Mouse (Mus musculus): ENCODE results near the gene Ptgds. TPM values are rescaled to one million over a fixed set of nuclear protein-coding genes. Genes with fewer than 3 reads are reported as not detected.

The Ptgds gene
- total RNA-seq, 2 experiments from 2014 or later, result 572 to 608 TPM

Small RNA genes within 50 kb of the gene (microRNA-seq; reads per million reads assigned to microRNA genes)
- 7.0 to 9.1 reads per million in 2 experiments for gene Mir3087

Other genes with a start within 250 kb of the Ptgds start
- gene Tubb4b, start 245.3 kb downstream of the Ptgds start, total RNA-seq (2021), result 100 to 1,000 TPM; 277 to 310 TPM
- not detected for gene Slc34a3, start 235.7 kb downstream of the Ptgds start, total RNA-seq (2021)
- not detected for gene Rnf224, start 233.3 kb downstream of the Ptgds start, total RNA-seq (2021)
- 100 to 1,000 TPM; 237 to 250 TPM for gene Rnf208, start 227.8 kb downstream of the Ptgds start, total RNA-seq (2021)
- gene Cysrt1, start 227.6 kb downstream of the Ptgds start, total RNA-seq (2021), result not detected
- 1 to 10 TPM; 3.8 to 3.9 TPM for gene AL732309.1, start 223.2 kb downstream of the Ptgds start, total RNA-seq (2021)
- gene Tmem203, start 214.6 kb downstream of the Ptgds start, total RNA-seq (2021), result 10 to 100 TPM; 35.7 to 38.8 TPM
- 10 to 100 TPM; 21.2 to 23.1 TPM for gene Tprn, start 207.4 kb downstream of the Ptgds start, total RNA-seq (2021)
- gene Ssna1, start 197.6 kb downstream of the Ptgds start, total RNA-seq (2021), result 10 to 100 TPM; 62.5 to 66.2 TPM
- gene Anapc2, start 197.6 kb downstream of the Ptgds start, total RNA-seq (2021), result 10 to 100 TPM; 79.8 to 84.4 TPM
- not detected for gene Tmem210, start 181.9 kb downstream of the Ptgds start, total RNA-seq (2021)
- gene Lrrc26, start 180.1 kb downstream of the Ptgds start, total RNA-seq (2021), result not detected
- 100 to 1,000 TPM; 393 to 422 TPM for gene Grin1, start 150.9 kb downstream of the Ptgds start, total RNA-seq (2021)
- 10 to 100 TPM; 59.6 to 62.4 TPM for gene Man1b1, start 137.7 kb downstream of the Ptgds start, total RNA-seq (2021)
- 10 to 100 TPM; 35.4 to 36.7 TPM for gene Dpp7, start 113.7 kb downstream of the Ptgds start, total RNA-seq (2021)
- 10 to 100 TPM; 15.6 to 19.1 TPM for gene Uap1l1, start 104.4 kb downstream of the Ptgds start, total RNA-seq (2021)
- gene Sapcd2, start 97.7 kb downstream of the Ptgds start, total RNA-seq (2021), result 1 to 10 TPM; 3.2 to 4.1 TPM
- gene Entpd2, start 74.2 kb downstream of the Ptgds start, total RNA-seq (2021), result 10 to 100 TPM; 16.3 to 17.7 TPM
- gene Npdc1, start 70.7 kb downstream of the Ptgds start, total RNA-seq (2021), result 100 to 1,000 TPM; 426 to 435 TPM
- gene Fut7, start 46.8 kb downstream of the Ptgds start, total RNA-seq (2021), result under 1 TPM; 0.15 to 0.76 TPM
- 100 to 1,000 TPM; 173 to 176 TPM for gene Abca2, start 41.3 kb downstream of the Ptgds start, total RNA-seq (2021)
- 1 to 10 TPM in 1 of 2 experiments, under 1 TPM in 1; 0.66 to 1.0 TPM for gene Clic3, start 13.2 kb downstream of the Ptgds start, total RNA-seq (2021)
- gene Paxx, start 9.0 kb downstream of the Ptgds start, total RNA-seq (2021), result 10 to 100 TPM; 56.7 to 61.3 TPM
- gene Lcn12, start 23.9 kb upstream of the Ptgds start, total RNA-seq (2021), result not detected
- gene Fbxw5, start 30.7 kb upstream of the Ptgds start, total RNA-seq (2021), result 100 to 1,000 TPM; 114 to 115 TPM
- 1 to 10 TPM; 1.3 to 2.1 TPM for gene C8g, start 31.7 kb upstream of the Ptgds start, total RNA-seq (2021)
- gene Traf2, start 76.9 kb upstream of the Ptgds start, total RNA-seq (2021), result 10 to 100 TPM; 10.9 to 12.0 TPM
- 100 to 1,000 TPM; 212 to 213 TPM for gene Edf1, start 87.8 kb upstream of the Ptgds start, total RNA-seq (2021)
- gene Mamdc4, start 104.8 kb upstream of the Ptgds start, total RNA-seq (2021), result 1 to 10 TPM; 2.1 to 4.0 TPM
- 10 to 100 TPM; 63.0 to 66.2 TPM for gene Phpt1, start 105.2 kb upstream of the Ptgds start, total RNA-seq (2021)
- 100 to 1,000 TPM in 1 of 2 experiments, 10 to 100 TPM in 1; 98.6 to 102 TPM for gene Ajm1, start 111.7 kb upstream of the Ptgds start, total RNA-seq (2021)
- 100 to 1,000 TPM; 150 to 155 TPM for gene Rabl6, start 138.5 kb upstream of the Ptgds start, total RNA-seq (2021)
- gene Ccdc183, start 147.6 kb upstream of the Ptgds start, total RNA-seq (2021), result not detected
- 10 to 100 TPM; 16.7 to 17.5 TPM for gene Tmem141, start 152.0 kb upstream of the Ptgds start, total RNA-seq (2021)
- gene Fcna, start 158.0 kb upstream of the Ptgds start, total RNA-seq (2021), result 1 to 10 TPM in 1 of 2 experiments, under 1 TPM in 1; 0.56 to 1.1 TPM
- gene Lcn8, start 183.1 kb upstream of the Ptgds start, total RNA-seq (2021), result not detected
- gene Lcn5, start 187.9 kb upstream of the Ptgds start, total RNA-seq (2021), result not detected
- gene Lcn6, start 206.7 kb upstream of the Ptgds start, total RNA-seq (2021), result not detected
- not detected for gene Lcn10, start 212.7 kb upstream of the Ptgds start, total RNA-seq (2021)
- not detected for gene Obp2a, start 230.0 kb upstream of the Ptgds start, total RNA-seq (2021)
- 10 to 100 TPM; 92.5 to 96.1 TPM for gene Bmyc, start 236.7 kb upstream of the Ptgds start, total RNA-seq (2021)

Data from layer of hippocampus, adult 18-20 months (tissue).